Mouse (Mus musculus): ENCODE data around the gene Dsp. TPM values are rescaled to one million over a fixed set of nuclear protein-coding genes. Genes with fewer than 3 reads are reported as not detected.

Dsp gene
- total RNA-seq, 2 experiments from 2014 or later: not detected

Other genes starting within 250 kb of the Dsp start
- 58.6 and 105 TPM in 2 replicates for gene Ssr1, start 157.1 kb upstream of the Dsp start, total RNA-seq (2014; fragmentation: Nextera tagmentation)
- 104 and 158 TPM in 2 replicates for gene Ssr1, start 157.1 kb upstream of the Dsp start, total RNA-seq (2017)
- gene Riok1, start 114.3 kb upstream of the Dsp start, total RNA-seq (2014; fragmentation: Nextera tagmentation): 80.5 and 88.1 TPM in 2 replicates
- 98.5 and 126 TPM in 2 replicates for gene Riok1, start 114.3 kb upstream of the Dsp start, total RNA-seq (2017)
- gene Cage1, start 114.2 kb upstream of the Dsp start, total RNA-seq (2014; fragmentation: Nextera tagmentation): 2.1 and 5.5 TPM in 2 replicates
- gene Cage1, start 114.2 kb upstream of the Dsp start, total RNA-seq (2017): 3.4 and 3.5 TPM in 2 replicates
- gene Snrnp48, start 53.6 kb downstream of the Dsp start, total RNA-seq (2014; fragmentation: Nextera tagmentation): 58.4 and 90.2 TPM in 2 replicates
- 129 and 148 TPM in 2 replicates for gene Snrnp48, start 53.6 kb downstream of the Dsp start, total RNA-seq (2017)
- not detected in 2 replicates for gene Bmp6, start 193.8 kb downstream of the Dsp start, total RNA-seq (2014; fragmentation: Nextera tagmentation)
- gene Bmp6, start 193.8 kb downstream of the Dsp start, total RNA-seq (2017): not detected in 2 replicates